Mouse (Mus musculus) brain, embryonic 14.5 days (tissue): ENCODE data around the gene Tcam1. TPM values are rescaled to one million over a fixed set of nuclear protein-coding genes. Genes with fewer than 3 reads are reported as not detected.

Experiments used
- DNase-seq: peaks from one replicate; pipeline ENCODE4 v3.0.0-alpha.2; 2011; ENCODE audit warnings: low read depth
- CTCF ChIP-seq: fragments of 200-500 bp; IDR thresholded peaks from 2 replicates; pipeline ENCODE4 v1.5.1; 2012; ENCODE audit warnings: inconsistent platforms, mild to moderate bottlenecking, moderate library complexity, borderline replicate concordance; ENCODE audit not compliant: insufficient read depth, insufficient read length; ENCODE audit errors: extremely low read depth
- POLR2A ChIP-seq: fragments of 200-500 bp; IDR thresholded peaks from 2 replicates; pipeline ENCODE4 v1.6.1; 2012; ENCODE audit warnings: mild to moderate bottlenecking, inconsistent platforms, borderline replicate concordance; ENCODE audit not compliant: poor library complexity, insufficient read depth, insufficient read length, severe bottlenecking; ENCODE audit errors: extremely low read depth
- polyA plus RNA-seq: library from polyadenylated mRNA; depleted of rRNA; stranded (reverse); fragments of >200 nt; gene quantifications from 2 replicates; pipeline ENCODE4 v1.2.3, GENCODE M21; 2012; rRNA removed

The Tcam1 gene
- polyA plus RNA-seq, 1 experiment = 0.15 TPM

DNA sequence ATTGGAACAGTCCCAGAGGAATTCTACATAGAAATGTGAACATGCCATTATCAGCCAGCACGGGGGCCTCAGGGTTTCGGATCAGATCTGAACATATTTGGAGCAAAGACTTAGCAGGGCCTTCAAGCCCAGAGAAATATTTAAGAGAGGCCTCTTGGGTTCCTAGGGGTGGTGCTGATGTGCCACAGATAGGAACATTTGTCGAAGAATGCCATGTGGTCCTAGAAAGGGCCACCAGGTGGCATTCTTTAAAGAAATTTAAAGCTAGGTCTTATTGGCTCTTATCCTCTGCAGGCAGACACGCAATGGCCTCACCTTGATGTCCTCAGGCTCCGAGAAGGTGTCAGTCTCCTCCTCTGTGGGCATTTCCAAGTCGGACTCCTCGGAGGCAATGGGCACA lies 53.2 kb downstream of the Tcam1 start:
- peak; percentile 33 for DNase-seq
- TF ChIP-seq CTCF (peak; percentile 25; the same call in 1 of the 2 replicates), POLR2A (no peak)

- DNase-seq = peak; percentile 8
- TF ChIP-seq CTCF (no peak), POLR2A (no peak)
Measured at GRCm38 (mm10) chr11:106332458-106332857, 56.0 kb downstream of the Tcam1 start.

GRCm38 (mm10) chr11:106334066-106334465 lies 57.6 kb downstream of the Tcam1 start:
- no peak for TF ChIP-seq POLR2A
- TF ChIP-seq CTCF = no peak
- no peak for DNase-seq

GRCm38 (mm10) chr11:106338029-106338428 lies 61.6 kb downstream of the Tcam1 start:
- TF ChIP-seq POLR2A (no peak), CTCF (no peak)
- no peak for DNase-seq

Other genes with a start within 250 kb of the Tcam1 start
- 141 and 173 TPM in 2 replicates for gene Dcaf7, start 239.8 kb upstream of the Tcam1 start, polyA plus RNA-seq
- 12.6 and 13.4 TPM in 2 replicates for gene Taco1, start 210.6 kb upstream of the Tcam1 start, polyA plus RNA-seq
- 33.1 and 33.5 TPM in 2 replicates for gene Map3k3, start 192.1 kb upstream of the Tcam1 start, polyA plus RNA-seq
- gene Gm10840, start 115.8 kb upstream of the Tcam1 start, polyA plus RNA-seq = 0.77 TPM in 1 of 2 replicates, not detected in the other
- 128 and 134 TPM in 2 replicates for gene Limd2, start 115.8 kb upstream of the Tcam1 start, polyA plus RNA-seq
- gene Strada, start 74.5 kb upstream of the Tcam1 start, polyA plus RNA-seq = 54.3 and 68.3 TPM in 2 replicates
- gene Ccdc47, start 60.3 kb upstream of the Tcam1 start, polyA plus RNA-seq = 44.1 and 54.9 TPM in 2 replicates
- 41.1 and 56.8 TPM in 2 replicates for gene Ddx42, start 59.7 kb upstream of the Tcam1 start, polyA plus RNA-seq
- 30.1 and 31.5 TPM in 2 replicates for gene Ftsj3, start 20.6 kb upstream of the Tcam1 start, polyA plus RNA-seq
- gene Psmc5, start 20.5 kb upstream of the Tcam1 start, polyA plus RNA-seq = 162 and 165 TPM in 2 replicates
- 37.3 and 51.0 TPM in 2 replicates for gene Smarcd2, start 3.7 kb upstream of the Tcam1 start, polyA plus RNA-seq
- not detected in 2 replicates for gene Gh, start 25.2 kb downstream of the Tcam1 start, polyA plus RNA-seq
- 0.48 and 0.62 TPM in 2 replicates for gene Cd79b, start 38.1 kb downstream of the Tcam1 start, polyA plus RNA-seq
- 0.01 and 0.07 TPM in 2 replicates for gene Scn4a, start 76.6 kb downstream of the Tcam1 start, polyA plus RNA-seq
- not detected in 2 replicates for gene Prr29, start 88.8 kb downstream of the Tcam1 start, polyA plus RNA-seq
- 11.5 and 11.9 TPM in 2 replicates for gene Icam2, start 111.4 kb downstream of the Tcam1 start, polyA plus RNA-seq
- gene Ern1, start 211.2 kb downstream of the Tcam1 start, polyA plus RNA-seq = 11.3 and 11.9 TPM in 2 replicates